Mouse (Mus musculus) lung, postnatal 0 days (tissue): ENCODE results near the gene Kit.

ENCODE experiments used
- CTCF ChIP-seq: IDR thresholded peaks from 2 replicates; pipeline ENCODE4 v1.5.1; 2016; ENCODE audit warnings: antibody characterized with exemption, mild to moderate bottlenecking
- EP300 ChIP-seq: IDR thresholded peaks from 2 replicates; pipeline ENCODE4 v1.6.1; 2016; ENCODE audit warnings: antibody characterized with exemption, mild to moderate bottlenecking, control low read depth

- TF ChIP-seq CTCF (no peak), EP300 (no peak)
Measured at GRCm38 (mm10) chr5:75622401-75622800, 47.7 kb downstream of the Kit start.
